Mouse (Mus musculus): ENCODE results near the gene Grk5. TPM values are rescaled to one million over a fixed set of nuclear protein-coding genes. Genes with fewer than 3 reads are reported as not detected.
"Not testable (repeated sequence)": the region's sequence is repeated elsewhere in the genome, so short reads cannot be mapped to it uniquely, and the experiment has no call there.

Gene Grk5
- 1.3 and 1.4 TPM in 2 replicates for polyA plus RNA-seq (2015; fragmentation: Nextera tagmentation; extraction: Ambion mirVana)

DNA sequence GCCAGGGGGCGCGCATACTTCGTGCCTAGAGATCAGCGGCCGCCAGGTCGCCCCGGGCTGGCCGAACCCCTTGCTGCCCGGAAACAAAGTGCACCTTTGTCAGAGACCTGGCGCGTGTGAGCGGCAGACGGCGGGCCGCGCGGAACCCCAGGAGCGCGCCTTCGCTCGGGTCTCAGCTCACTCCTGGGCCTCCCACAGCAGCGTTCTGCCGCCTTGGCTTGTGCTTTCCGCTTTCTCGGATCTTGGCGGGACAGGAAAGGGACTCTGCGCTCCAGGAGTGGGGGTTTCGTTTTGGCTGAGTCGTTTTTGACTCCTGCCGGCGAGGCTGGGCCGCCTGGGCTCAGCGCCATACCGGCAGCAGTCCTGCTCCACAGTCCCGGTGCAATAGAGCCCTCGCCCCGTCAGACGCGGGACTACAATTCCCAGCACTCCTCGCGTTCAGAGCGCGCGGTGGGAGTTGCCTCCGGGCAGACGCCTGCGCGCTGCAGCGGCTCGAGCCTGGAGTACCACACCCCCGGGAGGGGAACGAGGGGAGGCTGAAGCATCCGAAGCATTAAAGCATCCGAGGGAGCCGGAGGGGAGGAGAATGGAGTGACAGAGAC is at the start of gene Grk5:
Gene Grk5, plus strand, starts transcription at position 36 of the 602 bp plus-strand sequence.
- Histone ChIP-seq H3K9ac (ENCODE audit: low read depth, low read length) (peak within 1 kb of the TSS; percentile 94), H3K27me3 (replicated peaks; ENCODE audit: control insufficient read depth, insufficient read depth, low read length) (no peaks in the 10 kb centered on the region), H3K4me1 (ENCODE audit: control insufficient read depth, insufficient read depth, low read length) (peaks cover 9% of the 10 kb centered on the region), H3K4me3 (ENCODE audit: low read length) (peak within 1 kb of the TSS; percentile 83), H3K36me3 (ENCODE audit: control insufficient read depth, insufficient read depth, low read length) (no peaks in the 10 kb centered on the region), H3K4me2 (ENCODE audit: low read depth, low read length) (peak within 1 kb of the TSS; percentile 92), H3K27ac (ENCODE audit: low read length) (peak within 1 kb of the TSS; percentile 98), H3K9me3 (ENCODE audit: control insufficient read depth, low read length) (no peaks in the 10 kb centered on the region)
- ATAC-seq = peak; percentile 99
- under 1% methylated on average over 55 of the region's 55 CpGs for WGBS

DNA sequence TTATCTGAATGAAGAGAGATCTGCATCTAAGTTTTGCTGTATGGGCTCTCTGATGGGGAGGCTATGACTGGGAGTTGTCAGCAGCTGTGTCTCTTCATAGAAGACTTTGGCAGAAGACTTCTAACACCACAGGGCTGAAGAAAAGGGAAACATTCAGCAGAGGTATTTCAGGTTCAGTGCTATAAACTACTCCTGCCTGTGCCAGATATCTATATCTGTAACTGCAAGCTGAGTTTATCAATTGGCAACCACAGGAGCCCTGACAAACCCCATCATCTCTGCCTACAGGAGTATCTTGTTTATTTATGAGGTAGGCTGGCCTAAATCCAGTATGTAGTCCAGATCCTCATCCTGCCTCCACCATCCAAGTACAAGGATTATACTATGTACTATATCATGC is 46.2 kb upstream of the Grk5 start:
- H3K4me3 ChIP-seq (ENCODE audit: low read length) = no peak overlapping the region
- H3K4me2 ChIP-seq (ENCODE audit: low read depth, low read length) = no peak overlapping the region
- H3K4me1 ChIP-seq (ENCODE audit: control insufficient read depth, insufficient read depth, low read length) = no peaks in the 10 kb centered on the region
- H3K27me3 ChIP-seq (replicated peaks; ENCODE audit: control insufficient read depth, insufficient read depth, low read length) = no peaks in the 10 kb centered on the region
- no peaks in the 10 kb centered on the region for H3K36me3 ChIP-seq (ENCODE audit: control insufficient read depth, insufficient read depth, low read length)
- H3K9ac ChIP-seq (ENCODE audit: low read depth, low read length) = no peak overlapping the region
- no peaks in the 10 kb centered on the region for H3K9me3 ChIP-seq (ENCODE audit: control insufficient read depth, low read length)
- no peak overlapping the region for H3K27ac ChIP-seq (ENCODE audit: low read length)
- no peak for ATAC-seq

DNA sequence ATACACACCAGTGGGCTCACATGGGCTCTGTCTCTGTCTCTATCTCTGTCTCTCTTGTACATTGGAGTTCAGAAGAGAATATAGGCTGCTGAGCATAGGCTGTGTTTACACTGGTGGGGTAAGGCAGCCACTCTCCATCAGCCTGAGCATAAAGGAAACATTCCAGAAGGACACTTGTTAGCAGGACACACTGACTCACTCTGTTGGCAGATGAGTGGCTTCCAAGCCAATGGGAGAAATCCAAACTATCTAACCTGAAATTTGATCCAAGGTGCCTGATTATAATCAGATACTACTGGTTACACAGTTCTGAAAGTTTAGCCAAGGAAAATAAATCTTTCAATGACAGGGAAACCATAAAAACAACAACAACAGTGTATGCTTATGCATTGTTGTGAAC is 43.8 kb upstream of the Grk5 start:
- Histone ChIP-seq H3K4me2 (ENCODE audit: low read depth, low read length) (no peak overlapping the region), H3K9me3 (ENCODE audit: control insufficient read depth, low read length) (no peaks in the 10 kb centered on the region), H3K27ac (ENCODE audit: low read length) (no peak overlapping the region), H3K9ac (ENCODE audit: low read depth, low read length) (no peak overlapping the region), H3K4me3 (ENCODE audit: low read length) (no peak overlapping the region), H3K27me3 (replicated peaks; ENCODE audit: control insufficient read depth, insufficient read depth, low read length) (no peaks in the 10 kb centered on the region), H3K4me1 (ENCODE audit: control insufficient read depth, insufficient read depth, low read length) (no peaks in the 10 kb centered on the region), H3K36me3 (ENCODE audit: control insufficient read depth, insufficient read depth, low read length) (no peaks in the 10 kb centered on the region)
- no peak for ATAC-seq

DNA sequence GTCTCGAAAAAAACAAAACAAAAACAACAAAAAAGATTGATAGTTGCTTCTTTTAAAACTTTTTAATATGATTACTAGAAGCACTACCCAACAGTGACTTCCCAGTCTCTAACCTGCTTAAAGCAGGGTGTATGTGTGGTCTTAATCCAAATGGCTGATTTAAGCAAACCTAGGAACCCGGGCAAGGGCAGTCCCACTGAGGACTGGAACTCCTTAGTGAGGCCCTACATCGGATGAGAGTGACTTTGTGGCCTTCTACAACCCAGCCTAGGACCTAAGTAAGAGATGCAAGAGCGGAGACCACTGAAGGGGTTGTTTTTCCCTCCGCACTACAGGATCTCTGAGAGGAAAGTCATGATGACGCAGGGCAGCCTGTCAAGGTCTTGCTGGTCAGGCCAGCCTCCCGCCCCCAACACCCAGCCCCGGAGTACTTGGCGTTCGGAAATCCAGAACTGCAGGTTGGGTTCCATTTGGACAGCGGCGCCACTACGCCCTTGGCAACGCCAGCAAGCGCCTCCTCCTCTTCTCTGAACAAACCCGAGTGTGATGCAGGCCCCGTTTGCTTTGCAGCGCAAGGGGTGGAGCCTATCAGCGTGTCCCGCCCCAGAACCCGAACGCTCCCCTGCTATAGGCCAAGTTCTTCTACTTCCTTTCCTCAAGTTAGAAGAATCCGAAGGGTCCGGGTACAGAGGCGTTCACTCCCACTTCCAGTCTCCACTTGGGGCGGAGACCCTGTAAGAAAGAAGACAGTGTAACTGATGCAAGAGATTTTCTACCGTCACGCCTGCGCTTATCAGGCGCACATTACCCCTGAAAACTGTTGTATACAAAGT is 28.5 kb upstream of the Grk5 start, which contains the start of gene Sfxn4:
Gene Sfxn4, minus strand, starts transcription at position 612 of the 833 bp plus-strand sequence.
- ATAC-seq = peak; percentile 99
- peak within 1 kb of the TSS; percentile 46 for H3K27ac ChIP-seq (ENCODE audit: low read length)
- H3K27me3 ChIP-seq (replicated peaks; ENCODE audit: control insufficient read depth, insufficient read depth, low read length) = no peaks in the 10 kb centered on the region
- H3K9me3 ChIP-seq (ENCODE audit: control insufficient read depth, low read length) = no peaks in the 10 kb centered on the region
- H3K36me3 ChIP-seq (ENCODE audit: control insufficient read depth, insufficient read depth, low read length) = 0 out of 2 replicates have a peak, but pooled peaks cover 4% of the 10 kb centered on the region
- 4% methylated on average over 30 of the region's 30 CpGs for WGBS
- H3K4me1 ChIP-seq (ENCODE audit: control insufficient read depth, insufficient read depth, low read length) = no peaks in the 10 kb centered on the region
- peak within 1 kb of the TSS; percentile 64 for H3K9ac ChIP-seq (ENCODE audit: low read depth, low read length)
- H3K4me3 ChIP-seq (ENCODE audit: low read length) = peak within 1 kb of the TSS; percentile 63
- peak within 1 kb of the TSS; percentile 50 for H3K4me2 ChIP-seq (ENCODE audit: low read depth, low read length)

DNA sequence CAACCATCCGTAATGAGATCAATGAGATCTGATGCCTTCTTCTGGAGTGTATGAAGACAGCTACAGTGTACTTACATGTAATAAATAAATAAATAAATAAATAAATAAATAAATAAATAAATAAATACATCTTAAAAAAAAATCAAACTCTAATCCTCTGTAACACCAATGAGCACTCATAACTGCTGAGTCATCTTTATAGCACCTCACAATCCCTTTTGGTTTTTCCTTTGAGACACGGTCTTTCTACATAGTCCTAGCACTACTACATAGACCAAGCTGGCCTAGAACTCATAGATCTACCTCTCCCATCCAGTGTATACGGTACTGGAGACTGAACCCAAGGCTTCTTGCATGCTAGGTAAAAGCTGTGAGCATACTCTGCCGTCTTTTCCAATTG is 23.4 kb upstream of the Grk5 start:
- not testable (repeated sequence) for ATAC-seq; H3K36me3 ChIP-seq (ENCODE audit: control insufficient read depth, insufficient read depth, low read length); H3K9ac ChIP-seq (ENCODE audit: low read depth, low read length); H3K4me2 ChIP-seq (ENCODE audit: low read depth, low read length); H3K27me3 ChIP-seq (replicated peaks; ENCODE audit: control insufficient read depth, insufficient read depth, low read length); H3K4me1 ChIP-seq (ENCODE audit: control insufficient read depth, insufficient read depth, low read length); H3K4me3 ChIP-seq (ENCODE audit: low read length); H3K27ac ChIP-seq (ENCODE audit: low read length); H3K9me3 ChIP-seq (ENCODE audit: control insufficient read depth, low read length)
- 95% methylated on average over 4 of the region's 4 CpGs for WGBS

DNA sequence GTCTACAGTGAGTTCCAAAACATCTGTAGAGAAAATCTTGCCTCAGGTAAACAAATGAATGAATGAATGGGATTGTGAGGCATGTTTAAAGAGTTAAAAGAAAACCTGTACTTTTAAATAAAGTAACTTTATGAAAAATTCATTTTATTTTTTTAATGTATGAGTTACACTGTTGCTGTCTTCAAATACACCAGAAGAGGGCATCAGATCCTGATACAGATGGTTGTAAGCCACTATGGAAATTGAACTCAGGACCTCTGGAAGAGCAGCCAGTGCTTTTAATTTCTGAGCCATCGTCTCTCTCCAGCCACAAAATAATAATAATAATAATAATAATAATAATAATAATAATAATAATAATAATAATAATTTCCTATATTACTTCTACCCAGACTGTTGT is 19.1 kb upstream of the Grk5 start:
- H3K27ac ChIP-seq (ENCODE audit: low read length) = no peak overlapping the region
- no peak overlapping the region for H3K9ac ChIP-seq (ENCODE audit: low read depth, low read length)
- no peaks in the 10 kb centered on the region for H3K9me3 ChIP-seq (ENCODE audit: control insufficient read depth, low read length)
- H3K4me3 ChIP-seq (ENCODE audit: low read length) = no peak overlapping the region
- no peaks in the 10 kb centered on the region for H3K27me3 ChIP-seq (replicated peaks; ENCODE audit: control insufficient read depth, insufficient read depth, low read length)
- no peak overlapping the region for H3K4me2 ChIP-seq (ENCODE audit: low read depth, low read length)
- H3K36me3 ChIP-seq (ENCODE audit: control insufficient read depth, insufficient read depth, low read length) = peaks cover 5% of the 10 kb centered on the region; the same call in 1 of the 2 replicates
- WGBS = 91% methylated on average over 1 of the region's 1 CpGs
- ATAC-seq = no peak
- H3K4me1 ChIP-seq (ENCODE audit: control insufficient read depth, insufficient read depth, low read length) = peaks cover 7% of the 10 kb centered on the region; the same call in 1 of the 2 replicates

DNA sequence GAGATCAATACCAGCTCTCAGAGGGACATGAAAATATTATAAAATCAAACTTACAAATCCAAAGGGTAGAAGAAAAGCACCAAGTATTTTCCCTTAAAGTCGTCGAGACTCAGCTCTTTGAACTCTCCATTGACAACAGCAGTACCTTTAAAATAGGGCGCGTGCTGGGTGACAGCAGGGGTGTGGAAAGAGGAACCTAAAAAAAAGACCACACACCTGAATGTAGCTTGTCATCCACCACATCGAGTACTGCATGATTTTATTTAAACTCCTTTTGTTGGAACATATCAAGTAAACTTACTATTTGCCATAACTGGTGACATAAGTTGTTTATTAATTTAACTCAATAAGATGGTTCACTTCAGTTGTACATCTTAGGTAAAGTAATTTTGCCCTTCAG is 18.2 kb upstream of the Grk5 start:
- 90% methylated on average over 5 of the region's 5 CpGs for WGBS
- H3K9ac ChIP-seq (ENCODE audit: low read depth, low read length) = no peak overlapping the region

DNA sequence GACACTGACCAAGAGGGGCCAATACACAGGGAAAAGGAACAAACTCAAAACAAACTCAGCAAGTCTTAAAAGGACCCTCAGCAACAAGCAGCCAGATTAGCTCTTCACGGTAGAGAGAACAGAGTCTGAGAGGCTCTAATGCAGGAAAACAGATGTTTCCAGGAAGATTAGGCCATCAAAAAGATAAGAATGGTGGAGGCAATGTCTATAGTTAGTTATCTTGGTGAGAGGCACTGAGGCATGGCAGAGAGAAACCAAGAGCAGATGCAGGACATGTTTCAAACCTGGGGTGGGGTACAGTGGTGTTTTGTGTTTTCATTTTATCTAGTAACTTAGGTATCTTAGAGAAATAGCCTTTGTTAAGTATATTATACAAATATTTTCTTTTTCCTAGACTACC is 17.3 kb upstream of the Grk5 start:
- Histone ChIP-seq H3K27ac (ENCODE audit: low read length) (no peak overlapping the region), H3K27me3 (replicated peaks; ENCODE audit: control insufficient read depth, insufficient read depth, low read length) (no peaks in the 10 kb centered on the region), H3K4me3 (ENCODE audit: low read length) (no peak overlapping the region), H3K4me1 (ENCODE audit: control insufficient read depth, insufficient read depth, low read length) (peaks cover 7% of the 10 kb centered on the region; the same call in 1 of the 2 replicates), H3K9me3 (ENCODE audit: control insufficient read depth, low read length) (no peaks in the 10 kb centered on the region), H3K9ac (ENCODE audit: low read depth, low read length) (no peak overlapping the region), H3K4me2 (ENCODE audit: low read depth, low read length) (no peak overlapping the region), H3K36me3 (ENCODE audit: control insufficient read depth, insufficient read depth, low read length) (peaks cover 5% of the 10 kb centered on the region; the same call in 1 of the 2 replicates)
- 69% methylated on average over 1 of the region's 1 CpGs for WGBS
- no peak for ATAC-seq

More for the DNA sequence above, 18.2 kb upstream of the Grk5 start:
- peaks cover 5% of the 10 kb centered on the region; the same call in 1 of the 2 replicates for H3K36me3 ChIP-seq (ENCODE audit: control insufficient read depth, insufficient read depth, low read length)
- H3K9me3 ChIP-seq (ENCODE audit: control insufficient read depth, low read length) = no peaks in the 10 kb centered on the region
- no peak overlapping the region for H3K27ac ChIP-seq (ENCODE audit: low read length)
- H3K4me2 ChIP-seq (ENCODE audit: low read depth, low read length) = no peak overlapping the region
- no peaks in the 10 kb centered on the region for H3K27me3 ChIP-seq (replicated peaks; ENCODE audit: control insufficient read depth, insufficient read depth, low read length)
- H3K4me1 ChIP-seq (ENCODE audit: control insufficient read depth, insufficient read depth, low read length) = peaks cover 7% of the 10 kb centered on the region; the same call in 1 of the 2 replicates
- ATAC-seq = no peak
- no peak overlapping the region for H3K4me3 ChIP-seq (ENCODE audit: low read length)

DNA sequence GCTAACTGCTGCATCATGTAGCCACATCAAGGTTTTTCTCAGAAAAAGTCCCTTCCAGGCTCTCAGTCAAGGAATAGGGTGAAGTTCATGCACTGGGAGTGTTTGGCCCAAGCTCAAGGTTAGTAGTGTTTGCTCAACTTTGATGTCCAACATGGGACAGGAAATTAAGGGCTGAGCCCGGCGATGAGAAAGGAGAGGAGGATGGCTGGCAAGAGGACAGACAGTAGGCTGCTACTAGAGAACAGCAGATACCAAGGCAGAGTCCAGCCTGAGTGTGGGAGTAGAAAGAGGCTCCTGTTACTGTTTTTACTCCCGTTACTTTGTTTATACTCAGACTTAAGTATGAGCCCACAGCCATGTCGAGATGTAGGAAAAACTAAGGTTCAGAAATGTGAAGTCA is 16.0 kb upstream of the Grk5 start:
- Histone ChIP-seq H3K4me3 (ENCODE audit: low read length) (peak overlapping the region; percentile 83), H3K4me2 (ENCODE audit: low read depth, low read length) (peak overlapping the region; percentile 75), H3K9me3 (ENCODE audit: control insufficient read depth, low read length) (no peaks in the 10 kb centered on the region), H3K4me1 (ENCODE audit: control insufficient read depth, insufficient read depth, low read length) (peaks cover 7% of the 10 kb centered on the region; the same call in 1 of the 2 replicates), H3K36me3 (ENCODE audit: control insufficient read depth, insufficient read depth, low read length) (0 out of 2 replicates have a peak, but pooled peaks cover 3% of the 10 kb centered on the region), H3K27me3 (replicated peaks; ENCODE audit: control insufficient read depth, insufficient read depth, low read length) (no peaks in the 10 kb centered on the region), H3K27ac (ENCODE audit: low read length) (0 out of 2 replicates have a peak overlapping the region, but pooled peaks have one; percentile 0), H3K9ac (ENCODE audit: low read depth, low read length) (peak overlapping the region; percentile 87)
- ATAC-seq = 0 out of 2 replicates have a peak, but pooled peaks have one; percentile 5
- WGBS = 16% methylated on average over 4 of the region's 4 CpGs
